Mouse (Mus musculus): ENCODE data around the gene Plcb1.

Plcb1 gene

DNA sequence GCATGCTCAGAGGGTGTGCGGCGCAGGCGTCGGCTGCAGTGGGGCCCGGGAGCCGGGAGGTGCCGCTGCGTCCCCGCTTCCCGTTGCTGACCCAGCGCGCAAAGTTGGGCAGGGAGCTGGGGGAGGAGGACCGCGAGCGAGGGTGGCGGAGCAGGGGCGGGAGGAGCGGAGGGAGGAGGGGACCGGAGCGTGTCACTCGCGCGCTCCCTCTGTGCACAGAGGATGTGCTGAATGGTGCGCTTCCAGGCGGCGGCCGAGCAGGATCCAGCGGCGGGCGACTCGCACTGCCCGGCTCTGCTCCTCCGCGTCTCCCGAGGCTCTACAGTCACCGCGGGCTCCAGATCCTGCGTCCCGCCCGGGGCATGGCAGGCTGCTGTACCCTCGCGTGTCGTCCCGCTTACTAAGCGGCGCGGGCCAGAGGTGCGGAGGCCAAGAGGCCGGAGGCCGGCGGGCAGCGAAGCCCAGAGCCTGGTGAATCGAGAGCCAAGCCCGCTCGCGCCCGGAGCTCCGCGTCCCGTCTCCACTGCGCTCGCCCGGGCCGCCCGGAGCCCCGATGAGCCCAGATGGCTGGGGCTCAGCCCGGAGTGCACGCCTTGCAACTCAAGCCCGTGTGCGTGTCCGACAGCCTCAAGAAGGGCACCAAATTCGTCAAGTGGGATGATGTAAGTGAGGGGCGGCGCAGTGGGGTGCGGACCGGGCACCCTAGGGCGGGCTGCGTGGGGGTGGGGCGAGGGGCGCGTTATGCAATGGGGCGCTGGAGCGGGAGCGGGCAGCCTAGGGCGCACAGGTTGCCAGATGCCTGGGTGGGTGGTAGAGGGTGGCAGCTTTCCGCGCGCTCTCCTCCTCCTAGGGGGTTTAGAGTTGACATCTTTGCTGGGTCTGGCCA, at the start of gene Plcb1:
TSS of gene Plcb1 (plus strand) at position 98 of the 886 bp plus-strand sequence.
- in situ Hi-C loops (cut with MboI, MseI) = no loop called here

DNA sequence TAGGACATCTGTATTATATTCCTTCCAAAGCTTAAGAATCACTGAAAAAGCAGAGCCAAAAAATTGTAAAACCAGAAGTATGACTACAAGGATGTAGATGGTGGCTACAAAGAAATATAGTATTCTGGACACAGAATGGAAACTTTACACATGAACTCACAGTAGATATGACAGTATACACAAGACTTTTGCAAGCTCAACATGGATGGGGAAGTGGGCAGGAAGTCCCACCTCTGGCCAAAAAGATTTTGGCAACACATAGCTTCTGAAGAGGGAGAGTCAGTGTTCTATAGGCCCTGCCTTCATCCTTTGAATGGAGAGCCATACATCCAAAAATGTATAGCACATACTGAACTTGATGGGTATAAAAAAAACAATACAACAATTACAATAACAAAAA, 30.3 kb upstream of the Plcb1 start:
- in situ Hi-C loops (cut with MboI, MseI) = no loop called here

DNA sequence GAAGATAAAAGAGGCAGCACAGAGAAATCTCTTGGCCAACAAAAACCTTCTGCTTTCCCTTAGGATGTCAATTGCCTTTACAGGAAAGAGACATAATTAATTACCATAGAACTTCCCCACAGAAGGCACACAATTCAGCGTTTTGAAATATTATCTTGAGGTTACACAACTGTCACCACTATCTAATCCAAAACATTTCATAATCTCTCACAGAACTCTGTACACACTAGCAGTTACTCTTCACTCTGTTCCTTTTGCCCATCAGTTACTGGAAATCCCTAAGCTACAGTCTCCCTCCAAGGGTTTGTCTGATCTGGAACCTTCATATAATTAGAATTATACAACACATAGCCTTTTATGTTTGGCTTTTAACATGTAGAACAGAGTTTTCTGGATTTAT, 29.8 kb upstream of the Plcb1 start:
- in situ Hi-C loops (cut with MboI, MseI) = no loop called here

DNA sequence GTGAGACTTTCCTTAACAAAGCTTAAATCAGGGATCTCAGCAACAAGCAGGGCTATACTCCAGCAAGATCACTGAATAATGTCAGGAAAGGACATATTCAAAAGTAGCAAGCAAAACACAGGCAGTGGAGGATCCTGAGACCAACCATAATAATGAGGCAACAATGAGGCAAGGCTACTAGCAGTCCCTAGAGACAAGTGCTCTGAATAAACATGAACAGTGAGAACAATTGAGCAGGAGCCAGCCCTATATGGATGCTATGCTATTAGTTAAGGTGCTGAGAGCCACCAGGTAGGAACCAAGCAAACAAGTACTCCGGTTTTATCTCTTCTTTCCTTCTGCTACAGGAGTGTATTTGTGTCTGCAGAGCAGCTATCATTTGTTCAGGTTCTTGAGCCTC, 24.8 kb upstream of the Plcb1 start:
- in situ Hi-C loops (cut with MboI, MseI) = no loop called here

DNA sequence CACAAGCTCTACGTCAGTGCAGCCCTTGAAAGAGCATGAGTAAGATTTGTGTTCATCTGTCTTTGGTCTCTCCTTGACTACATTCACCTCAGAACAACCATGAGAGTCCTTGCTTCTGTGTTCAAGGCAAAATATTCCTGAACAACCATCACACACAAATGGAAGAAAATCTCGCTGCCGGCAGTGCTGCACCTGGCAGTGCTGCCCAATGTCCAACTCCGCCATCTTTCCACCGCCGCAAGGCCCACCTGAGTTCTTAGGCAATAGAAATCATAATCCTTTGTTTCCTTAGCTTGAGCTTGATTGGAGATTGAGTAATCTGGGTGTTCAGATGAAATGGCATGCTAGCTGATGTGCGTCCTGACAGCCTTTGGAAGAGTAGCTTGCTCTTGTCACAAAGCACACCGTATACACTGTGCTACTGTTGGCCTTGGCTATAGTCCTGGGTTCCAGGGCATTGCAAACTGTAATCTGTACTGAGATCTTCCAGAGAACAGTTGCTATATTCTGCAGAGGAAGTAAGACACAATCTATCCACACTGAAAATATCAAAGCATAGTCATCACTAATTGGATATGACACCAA, 22.4 kb upstream of the Plcb1 start:
- in situ Hi-C loops (cut with MboI, MseI) = no loop called here

DNA sequence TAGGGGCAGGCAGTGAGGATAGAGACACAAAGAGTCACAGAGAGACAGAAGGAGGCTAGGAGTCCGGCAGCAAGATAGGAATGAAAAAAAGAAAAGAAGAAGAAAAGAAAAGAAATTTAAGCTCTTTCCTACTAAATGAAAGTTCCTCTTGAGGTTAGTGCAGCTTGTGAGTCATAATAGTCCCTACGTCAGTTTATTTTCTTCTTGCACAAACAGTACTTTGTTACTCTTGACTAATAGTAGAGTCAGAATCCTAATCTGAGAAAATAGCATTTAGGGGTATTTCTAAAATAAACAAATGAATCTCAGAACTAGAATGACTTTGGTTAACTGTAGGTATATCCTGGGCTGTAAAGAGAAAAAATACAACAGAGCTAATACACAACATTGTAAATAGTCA, 21.4 kb upstream of the Plcb1 start:
- in situ Hi-C loops (cut with MboI, MseI) = no loop called here

DNA sequence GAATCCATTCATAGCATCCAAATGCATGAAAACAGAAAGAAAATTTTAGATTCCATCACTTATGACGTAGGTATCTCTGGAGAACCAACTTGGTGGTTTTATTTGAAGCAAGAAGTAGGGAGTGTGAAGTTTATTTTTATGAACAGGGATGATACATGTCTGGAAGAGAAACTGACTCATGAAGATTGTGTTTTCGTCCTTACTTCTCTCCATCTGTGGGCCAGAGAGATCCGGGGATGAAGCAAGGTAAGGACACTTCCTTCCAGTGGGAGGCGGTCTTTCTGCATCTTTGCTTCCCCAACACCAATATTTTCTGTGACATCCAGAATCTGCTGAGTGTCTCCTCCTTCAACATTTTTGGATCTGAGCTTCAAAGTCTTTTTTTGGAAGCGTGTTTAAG, 6.0 kb upstream of the Plcb1 start:
- in situ Hi-C loops (cut with MboI, MseI) = no loop called here

DNA sequence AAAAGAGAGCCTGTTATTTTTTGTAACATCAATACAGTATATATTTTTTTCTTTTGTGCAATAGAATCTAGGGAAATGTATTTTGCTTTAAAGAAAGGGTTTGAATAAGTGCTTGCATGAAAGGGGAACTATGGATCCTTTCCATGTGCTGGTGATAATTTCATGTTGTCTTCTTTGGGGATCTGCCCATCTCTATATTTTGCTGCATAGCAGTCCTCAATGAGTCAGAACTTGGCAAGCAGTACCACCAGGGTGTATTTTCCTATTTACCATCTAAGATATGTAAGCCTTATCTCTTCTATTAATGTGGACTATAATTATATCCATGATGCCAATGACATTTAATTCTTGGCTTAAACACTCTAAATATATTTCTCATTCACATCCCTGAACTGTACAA, 5.6 kb upstream of the Plcb1 start:
- in situ Hi-C loops (cut with MboI, MseI) = no loop called here

DNA sequence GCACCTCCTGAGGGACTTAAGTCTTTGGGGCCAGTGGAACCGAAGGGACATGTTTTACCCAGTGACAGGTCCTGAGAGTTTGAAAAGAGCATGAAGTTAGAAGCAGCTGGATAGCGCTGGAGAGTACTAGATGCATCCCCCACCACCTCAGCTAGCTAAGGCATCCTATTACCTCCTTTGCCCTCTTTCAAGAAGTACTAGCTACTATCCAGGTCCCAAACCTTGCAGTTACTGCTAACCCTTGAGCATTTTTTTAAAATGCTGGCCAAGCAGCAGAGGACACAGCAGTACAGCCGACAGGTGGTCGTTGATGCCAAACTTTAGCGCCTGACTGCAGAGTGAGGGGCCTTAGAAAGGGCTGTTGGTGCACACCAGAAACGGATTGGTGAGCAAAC, 986 bp downstream of the Plcb1 start:
- in situ Hi-C loops (cut with MboI, MseI) = no loop called here

DNA sequence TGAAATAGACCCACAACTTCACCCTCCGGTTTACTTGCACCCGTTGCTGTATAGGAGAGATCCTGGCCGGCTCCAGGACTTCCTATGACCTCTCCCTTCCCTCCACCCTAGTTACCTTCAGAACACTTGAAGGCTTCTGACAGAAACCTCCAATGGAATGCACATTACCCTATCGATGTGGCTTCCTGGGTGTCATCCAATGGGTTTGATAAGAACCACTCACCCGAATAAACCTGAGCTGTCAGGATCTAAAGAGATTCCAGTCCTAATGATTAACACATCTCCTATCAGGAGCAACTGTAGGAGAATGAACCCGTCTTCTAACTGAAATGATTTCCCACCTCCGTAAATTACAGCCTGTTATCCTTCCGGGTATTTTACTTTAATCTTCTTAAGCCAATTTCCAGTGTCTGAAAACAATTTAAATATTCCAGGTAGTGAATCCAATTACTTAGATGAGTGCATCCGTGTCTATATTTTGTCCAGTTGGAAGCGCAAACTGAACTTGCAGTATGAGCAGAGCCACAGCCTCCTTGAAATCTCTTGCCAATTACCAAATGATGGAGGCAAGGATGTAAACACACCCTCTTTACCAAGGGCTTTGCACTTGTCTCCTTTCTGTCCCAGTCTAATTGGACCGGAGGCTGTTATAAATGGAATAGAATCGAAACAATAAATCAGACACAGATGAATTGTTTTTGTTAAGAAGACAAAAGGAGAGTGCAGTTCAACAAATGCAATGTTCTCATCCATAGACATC, 1.6 kb downstream of the Plcb1 start:
- in situ Hi-C loops (cut with MboI, MseI) = no loop called here

DNA sequence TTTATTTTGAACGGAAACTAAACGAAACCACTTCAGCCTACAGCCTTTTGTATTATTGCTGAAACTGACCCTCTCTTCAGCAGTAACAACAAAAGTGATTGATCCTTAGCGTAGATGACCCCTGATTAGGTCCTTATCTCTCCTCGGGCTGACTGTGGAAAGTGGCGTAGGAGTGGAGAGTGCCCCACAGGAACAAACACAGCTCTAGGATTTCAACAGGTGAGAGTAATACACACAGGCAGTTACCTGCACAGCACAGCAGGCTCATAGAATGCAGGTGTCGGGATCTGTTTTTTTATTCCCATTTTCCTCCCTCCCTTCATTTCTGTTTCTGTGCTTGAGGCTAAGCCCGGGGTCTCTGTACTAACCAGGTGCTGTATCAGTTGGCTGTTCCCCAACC, 7.1 kb downstream of the Plcb1 start:
- in situ Hi-C loops (cut with MboI, MseI) = no loop called here

DNA sequence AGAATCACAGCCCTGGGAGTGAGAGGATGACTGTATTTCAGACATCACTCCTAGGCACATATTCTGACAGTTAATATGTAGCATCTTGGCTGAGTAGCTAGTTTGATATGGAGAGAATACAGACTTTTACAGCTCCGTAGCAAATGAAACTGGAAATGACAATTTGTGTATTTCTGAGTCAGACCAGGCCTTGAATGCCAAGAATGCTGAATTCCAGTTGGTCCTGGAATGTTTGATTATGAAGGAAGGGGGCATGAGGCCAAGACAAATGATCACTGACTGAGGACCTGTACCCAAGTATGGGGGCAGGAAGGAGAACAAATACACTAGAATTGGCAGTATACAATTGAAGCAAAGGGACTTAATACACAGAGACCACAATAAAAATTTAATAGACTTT, 14.4 kb downstream of the Plcb1 start:
- in situ Hi-C loops (cut with MboI, MseI) = loop anchor here (10.0 kb wide), 1 partner anchor 1015 kb away; no protein-coding TSS in a partner anchor

DNA sequence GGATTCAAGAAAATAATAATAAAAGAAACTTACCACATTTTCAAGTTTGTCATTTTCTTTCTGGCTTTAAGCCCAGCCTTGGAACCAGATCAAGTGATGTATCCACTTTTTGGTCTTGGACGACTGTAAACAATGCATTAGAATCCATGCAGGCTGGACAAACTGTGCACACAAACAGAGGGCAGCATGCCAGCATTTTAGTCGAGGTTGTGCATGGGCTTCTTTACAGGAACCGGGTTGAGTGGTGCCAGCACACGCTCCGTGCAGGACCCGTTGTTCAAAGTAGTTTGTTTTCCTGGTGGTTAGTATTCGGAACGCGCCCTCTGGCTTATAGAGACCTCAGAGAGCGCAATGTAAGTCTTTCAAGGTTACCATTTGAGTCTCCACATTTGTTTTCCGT, 30.5 kb downstream of the Plcb1 start:
- in situ Hi-C loops (cut with MboI, MseI) = no loop called here

DNA sequence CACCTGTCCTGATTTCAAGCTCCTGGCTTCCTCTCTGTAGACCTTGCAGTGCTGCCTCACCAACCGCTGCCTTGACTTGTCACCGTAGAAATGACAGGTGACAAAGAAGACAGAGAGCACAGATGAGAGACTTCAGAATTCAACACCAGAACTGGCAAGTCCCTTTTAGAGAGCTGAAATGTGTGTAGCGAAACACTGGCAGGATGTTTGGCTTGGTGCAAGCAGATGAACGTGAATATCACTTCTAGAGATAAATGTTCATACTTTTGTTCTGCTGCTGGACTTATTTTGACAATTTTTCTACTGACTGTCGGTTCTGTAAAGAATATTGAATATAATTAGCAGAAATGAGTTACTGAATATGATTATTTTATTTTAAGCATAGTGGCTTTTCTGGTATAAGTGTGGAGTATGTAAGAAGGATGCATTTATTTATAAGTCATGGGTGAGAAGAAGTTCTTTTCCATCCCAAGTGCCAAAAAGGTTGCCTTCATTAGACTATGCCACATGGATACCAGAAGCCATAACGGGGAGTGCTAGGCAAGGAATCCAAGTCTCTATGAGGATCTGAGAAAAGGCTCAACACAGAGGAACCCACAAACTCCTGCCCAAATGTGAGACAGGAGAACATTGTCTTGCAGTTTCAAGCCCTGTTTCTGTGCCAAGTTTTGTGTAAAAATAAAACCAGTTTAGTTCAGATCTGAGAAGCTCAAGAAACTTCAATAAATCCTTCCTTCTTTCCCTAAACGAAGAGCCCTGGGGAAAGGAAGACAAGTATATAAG, 31.4 kb downstream of the Plcb1 start:
- in situ Hi-C loops (cut with MboI, MseI) = no loop called here

DNA sequence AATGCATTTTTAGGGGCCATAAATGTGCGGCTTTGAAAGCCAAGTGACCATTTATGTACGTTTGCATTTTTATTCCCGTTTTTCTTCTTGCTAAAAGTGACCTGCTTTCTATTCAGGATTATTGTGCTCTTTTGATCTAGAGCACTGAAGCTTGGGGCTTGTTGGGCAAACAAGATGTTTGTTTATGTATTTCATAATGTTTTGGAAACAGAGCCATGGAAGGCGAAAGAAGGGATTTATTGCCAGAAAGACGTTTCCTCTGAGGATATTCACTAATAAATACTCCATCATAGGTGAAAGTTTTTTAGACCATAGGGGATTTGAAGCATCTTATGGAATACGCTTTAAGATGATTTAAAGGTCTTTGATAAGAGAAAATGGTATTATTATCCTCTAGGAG, 35.3 kb downstream of the Plcb1 start:
- in situ Hi-C loops (cut with MboI, MseI) = no loop called here

DNA sequence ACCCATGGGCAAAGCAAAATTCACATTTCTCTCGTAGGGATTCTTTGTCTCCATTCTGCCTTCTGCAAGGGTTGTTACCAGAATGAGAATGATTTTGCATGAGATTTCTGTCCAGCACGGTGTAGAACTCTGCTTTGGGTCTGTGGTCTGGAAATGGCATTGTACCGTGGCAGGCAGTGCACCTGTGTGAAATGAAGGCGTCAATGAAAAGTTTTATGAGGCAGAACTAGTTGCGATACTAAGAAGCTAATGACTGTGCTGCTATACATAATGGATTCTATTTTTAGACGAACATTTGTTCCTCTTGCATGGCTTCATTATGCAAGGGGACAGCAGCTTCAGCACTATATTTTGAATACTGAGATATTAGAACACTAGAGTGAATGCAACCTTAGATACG, 39.8 kb downstream of the Plcb1 start:
- in situ Hi-C loops (cut with MboI, MseI) = no loop called here

DNA sequence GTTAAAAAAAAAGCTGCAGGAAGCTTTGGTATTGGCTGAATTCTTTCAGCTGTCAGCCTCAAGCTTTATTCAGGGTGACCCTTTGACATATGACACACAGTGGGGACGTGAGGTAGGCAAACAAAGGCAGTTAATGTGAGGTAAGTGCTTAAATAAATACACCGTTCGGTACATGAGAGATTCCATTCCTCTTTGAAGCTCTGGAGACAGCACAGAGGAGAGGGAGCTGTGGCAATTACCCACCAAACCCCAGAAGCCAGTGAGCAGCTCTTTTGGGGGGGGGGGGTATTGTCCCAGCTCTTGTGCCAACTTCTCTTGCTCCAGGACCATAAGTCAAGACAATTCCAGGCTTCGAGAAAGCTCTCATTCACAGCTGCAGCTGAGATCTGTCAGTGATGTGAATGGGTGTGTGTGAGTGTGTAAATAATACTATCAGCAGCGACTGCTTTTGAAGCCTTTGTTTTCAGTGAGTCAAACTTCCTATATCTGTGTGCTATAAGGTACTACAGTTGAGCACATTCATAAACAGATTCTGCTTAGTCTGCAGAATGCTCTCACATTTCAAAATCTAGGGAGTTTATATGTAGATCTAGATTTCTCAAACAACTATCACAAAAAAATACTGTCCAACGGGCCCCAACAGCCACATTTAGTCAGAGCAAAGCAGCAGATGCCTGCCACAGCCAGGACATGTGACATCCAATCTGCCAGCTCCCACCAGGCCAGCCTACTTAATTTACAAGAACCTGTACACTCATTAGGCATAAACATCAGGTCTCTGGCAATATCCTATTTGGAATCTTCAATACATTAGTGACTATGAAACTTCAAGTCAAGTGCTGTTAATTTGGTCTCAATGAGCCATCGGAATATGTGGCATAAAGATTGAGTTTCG, 40.5 kb downstream of the Plcb1 start:
- in situ Hi-C loops (cut with MboI, MseI) = no loop called here

DNA sequence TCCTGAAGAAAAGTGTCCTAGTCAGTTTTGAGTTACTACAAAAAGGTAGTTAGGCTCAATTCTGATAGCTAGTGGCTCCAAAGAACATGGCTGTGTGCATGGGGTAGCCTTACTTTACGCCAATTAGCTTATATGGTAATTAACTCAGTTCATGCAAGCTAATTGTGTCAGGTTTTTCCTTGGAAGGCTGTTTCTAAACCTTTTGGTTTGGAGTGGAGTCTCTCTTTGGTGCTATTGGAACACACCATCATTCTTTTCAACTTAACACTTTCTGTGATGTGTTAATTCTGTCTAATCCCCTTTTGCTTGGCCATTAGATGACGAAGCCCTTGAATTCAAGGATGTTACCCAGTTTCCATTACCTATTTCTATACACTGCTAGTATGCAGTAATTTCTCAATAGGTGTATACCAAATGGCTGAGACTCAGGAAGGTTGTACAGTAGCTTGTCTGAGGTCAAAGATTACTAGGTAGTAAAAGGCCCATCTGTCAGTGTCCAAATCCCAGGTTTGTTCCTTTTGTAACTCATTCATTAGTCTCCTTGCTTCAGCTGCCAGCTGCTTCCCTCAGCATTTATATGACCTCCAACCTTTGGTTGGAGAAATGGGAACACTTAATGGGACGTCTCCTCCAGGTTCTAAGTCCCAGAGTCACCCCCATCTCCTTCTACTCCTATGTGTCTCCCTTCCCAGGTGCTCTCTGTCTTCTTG, 42.1 kb downstream of the Plcb1 start:
- in situ Hi-C loops (cut with MboI, MseI) = no loop called here

DNA sequence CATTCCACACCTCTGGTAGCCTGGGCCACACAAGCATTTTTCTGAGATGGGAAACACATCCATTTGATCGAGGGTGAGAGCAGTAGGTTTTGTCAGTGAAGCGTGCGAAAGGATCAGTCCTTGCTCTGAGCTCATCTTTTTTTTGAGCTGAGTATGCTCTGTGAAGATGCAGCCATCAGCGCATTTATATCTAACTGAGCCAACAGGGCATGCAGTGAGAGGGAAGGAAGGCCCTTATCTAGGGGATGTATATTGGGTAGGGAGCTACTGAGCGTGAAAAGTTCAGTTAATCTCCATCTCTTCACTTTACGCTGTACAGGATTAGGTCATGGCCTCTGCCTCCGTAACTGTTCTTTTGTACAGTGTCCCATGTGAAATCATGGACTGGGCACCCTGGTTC, 46.0 kb downstream of the Plcb1 start:
- in situ Hi-C loops (cut with MboI, MseI) = no loop called here

DNA sequence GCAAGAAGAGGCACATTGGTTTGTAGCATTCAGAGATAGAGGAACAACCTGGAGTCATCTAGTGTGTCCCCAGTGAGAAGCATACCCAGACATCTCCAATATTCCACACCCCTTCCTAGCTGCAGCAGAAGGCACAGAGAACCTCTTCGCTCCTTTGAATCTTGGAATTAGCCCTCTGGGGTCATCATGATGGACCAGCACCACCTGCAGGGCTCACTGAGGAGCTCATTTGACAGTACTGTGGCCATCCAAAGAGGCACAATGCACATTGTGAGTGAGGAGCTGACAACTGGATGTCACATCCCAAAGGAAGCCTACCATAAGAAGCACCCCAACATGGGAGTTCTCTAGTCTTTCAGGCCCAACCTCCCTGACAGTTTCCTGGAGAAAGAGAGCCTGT, 50.2 kb downstream of the Plcb1 start:
- in situ Hi-C loops (cut with MboI, MseI) = no loop called here

Data from regulatory T cell (primary cell).